Mouse (Mus musculus) effector memory CD4-positive, alpha-beta T cell, adult 5 months (primary cell): Measurements from ENCODE around the gene Slc2a1. TPM values are rescaled to one million over a fixed set of nuclear protein-coding genes. Genes with fewer than 3 reads are reported as not detected.

Experiments used
- polyA plus RNA-seq: library from polyadenylated mRNA; unstranded; fragments of 100-300 nt; shearing (Covaris generic); gene quantifications from one replicate; pipeline ENCODE4 v1.2.1, GENCODE M21; 2017

The Slc2a1 gene
- 84.2 TPM for polyA plus RNA-seq

DNA sequence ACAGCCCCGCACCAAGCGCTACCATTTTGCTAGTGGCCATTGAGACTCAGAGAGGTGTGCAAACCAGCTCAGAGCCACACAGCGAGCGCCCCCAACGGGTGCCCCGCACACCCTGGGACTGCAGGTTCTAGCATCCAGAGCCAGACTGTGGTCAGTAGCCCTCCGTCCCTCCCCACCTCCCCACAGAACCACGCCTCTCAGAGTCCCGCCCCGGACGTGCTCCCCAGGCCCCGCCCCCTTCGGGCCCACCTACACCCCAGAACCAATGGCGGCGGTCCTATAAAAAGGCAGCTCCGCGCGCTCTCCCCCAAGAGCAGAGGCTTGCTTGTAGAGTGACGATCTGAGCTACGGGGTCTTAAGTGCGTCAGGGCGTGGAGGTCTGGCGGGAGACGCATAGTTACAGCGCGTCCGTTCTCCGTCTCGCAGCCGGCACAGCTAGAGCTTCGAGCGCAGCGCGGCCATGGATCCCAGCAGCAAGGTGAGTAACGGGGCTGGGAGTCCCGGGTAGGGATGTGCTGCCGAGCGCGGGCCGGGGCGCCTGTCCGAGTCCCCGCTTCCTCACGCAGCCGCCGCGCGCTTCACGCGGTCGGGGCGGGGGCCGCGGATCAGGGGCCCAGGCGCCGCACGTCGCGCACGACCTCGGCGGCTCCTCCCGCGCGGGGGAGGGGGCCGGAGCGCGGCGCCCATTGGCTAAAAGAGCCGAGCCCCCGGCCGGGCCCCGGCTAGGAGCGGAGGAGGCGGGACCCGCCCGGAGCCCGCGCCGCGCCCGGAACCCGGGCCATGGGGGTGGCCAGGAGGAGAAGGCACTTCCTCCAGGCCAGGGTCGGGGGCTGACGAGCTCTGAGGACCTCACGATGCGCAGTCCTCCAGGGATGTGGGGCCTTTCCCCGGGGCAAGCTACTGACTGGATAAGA is at the start of gene Slc2a1:
Gene Slc2a1 (plus strand): TSS at position 217 of the 914 bp plus-strand sequence.

DNA sequence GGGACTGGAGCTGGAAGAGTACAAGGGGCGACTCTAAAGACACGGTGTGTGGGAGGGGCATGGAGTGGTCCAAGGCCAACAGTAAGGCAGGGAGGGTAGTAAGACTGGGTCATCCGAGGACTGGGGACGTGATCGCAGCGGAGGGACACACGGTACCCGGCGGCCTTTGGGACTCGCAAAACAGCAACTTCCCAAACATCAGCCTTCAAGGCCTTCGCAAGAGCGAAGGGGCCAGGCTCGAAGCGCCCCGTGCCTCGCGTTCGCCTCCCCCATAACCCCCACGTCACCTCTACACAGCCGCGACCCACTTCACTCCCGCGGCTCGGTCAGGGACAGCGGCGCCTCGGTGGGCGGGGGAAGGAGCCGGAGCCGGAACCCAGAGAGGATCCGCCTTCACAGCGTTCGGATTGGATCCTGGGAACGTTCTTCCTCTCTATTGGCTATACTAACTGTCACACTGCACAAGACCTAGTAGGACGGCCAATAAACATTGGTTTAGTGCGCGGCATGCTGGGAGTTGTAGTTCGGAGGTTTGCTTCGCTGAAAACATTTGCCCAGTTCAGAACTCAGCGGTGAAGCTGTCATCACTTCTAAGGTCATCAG is 65.4 kb downstream of the Slc2a1 start, which contains the start of gene Zfp691:
Gene Zfp691 (minus strand): TSS at position 345 of the 603 bp plus-strand sequence.

Other genes starting within 250 kb of the Slc2a1 start
- gene Olfr1331, start 244.1 kb upstream of the Slc2a1 start, polyA plus RNA-seq: 0.32 TPM
- 0.07 TPM for gene Olfr1330, start 220.1 kb upstream of the Slc2a1 start, polyA plus RNA-seq
- gene Olfr1329, start 191.2 kb upstream of the Slc2a1 start, polyA plus RNA-seq: not detected
- not detected for gene Olfr1328, start 170.1 kb upstream of the Slc2a1 start, polyA plus RNA-seq
- not detected for gene Lao1, start 147.1 kb upstream of the Slc2a1 start, polyA plus RNA-seq
- 0.81 TPM for gene Zfp691, start 65.5 kb downstream of the Slc2a1 start, polyA plus RNA-seq
- gene Ermap, start 81.3 kb downstream of the Slc2a1 start, polyA plus RNA-seq: 0.97 TPM
- gene Svbp, start 86.6 kb downstream of the Slc2a1 start, polyA plus RNA-seq: 30.4 TPM
- gene Tmem269, start 109.5 kb downstream of the Slc2a1 start, polyA plus RNA-seq: 0.30 TPM
- 10.7 TPM for gene AU022252, start 124.0 kb downstream of the Slc2a1 start, polyA plus RNA-seq
- 2.7 TPM for gene P3h1, start 124.2 kb downstream of the Slc2a1 start, polyA plus RNA-seq
- gene Cldn19, start 146.7 kb downstream of the Slc2a1 start, polyA plus RNA-seq: not detected
- 441 TPM for gene Ybx1, start 185.9 kb downstream of the Slc2a1 start, polyA plus RNA-seq
- gene Ppih, start 211.8 kb downstream of the Slc2a1 start, polyA plus RNA-seq: 21.9 TPM